Mouse (Mus musculus) small intestine, adult 2 months (tissue): ENCODE data around the gene Dnase2a. TPM values are rescaled to one million over a fixed set of nuclear protein-coding genes. Genes with fewer than 3 reads are reported as not detected.

Experiments used
- H3K27ac ChIP-seq: fragments of 200-500 bp; 2 replicates; pipeline ENCODE4 v1.5.1; 2012; ENCODE audit warnings: low read depth, low read length, control low read depth, inconsistent platforms; ENCODE audit not compliant: insufficient read depth
- H3K27me3 ChIP-seq: fragments of 200-500 bp; 2 replicates; pipeline ENCODE4 v1.6.1; 2012; ENCODE audit warnings: mild to moderate bottlenecking, moderate library complexity, low read length, inconsistent platforms; ENCODE audit not compliant: control insufficient read depth, insufficient read depth
- H3K36me3 ChIP-seq: fragments of 200-500 bp; 2 replicates; pipeline ENCODE4 v1.6.1; 2012; ENCODE audit warnings: mild to moderate bottlenecking, low read length, control low read depth, inconsistent platforms; ENCODE audit not compliant: control insufficient read depth, insufficient read depth
- H3K4me1 ChIP-seq: fragments of 200-500 bp; 2 replicates; pipeline ENCODE4 v1.6.1; 2012; ENCODE audit warnings: low read length, inconsistent platforms, mixed read lengths; ENCODE audit not compliant: control insufficient read depth, insufficient read depth, insufficient read length
- H3K4me3 ChIP-seq: fragments of 200-500 bp; 2 replicates; pipeline ENCODE4 v1.5.1; 2012; ENCODE audit warnings: low read depth, mild to moderate bottlenecking, control low read depth, inconsistent platforms, low read length, moderate library complexity
- CTCF ChIP-seq: fragments of 200-500 bp; IDR thresholded peaks from 2 replicates; pipeline ENCODE4 v1.5.1; 2012; ENCODE audit warnings: low read depth, mild to moderate bottlenecking, control low read depth, inconsistent platforms, low read length, moderate library complexity, mixed read lengths; ENCODE audit not compliant: insufficient replicate concordance, insufficient read length; ENCODE audit errors: extremely low read depth
- POLR2A ChIP-seq: fragments of 200-500 bp; IDR thresholded peaks from 2 replicates; pipeline ENCODE4 v1.6.1; 2012; ENCODE audit warnings: low read depth, mild to moderate bottlenecking, control low read depth, inconsistent platforms, low read length, moderate library complexity
- WGBS: fragments of 180-500 bp; shearing (Covaris S2); methylation state at CpG from one replicate; pipeline ENCODE4 v1.1.7; 2018; 5-methylcytosine and 5-hydroxymethylcytosine counted together
- polyA plus RNA-seq: library from polyadenylated mRNA; depleted of rRNA; stranded (reverse); fragments of >200 nt; gene quantifications from 2 replicates; pipeline ENCODE4 v1.2.3, GENCODE M21; 2012; rRNA removed

Dnase2a gene
- polyA plus RNA-seq, 1 experiment, result 5.9 TPM

DNA sequence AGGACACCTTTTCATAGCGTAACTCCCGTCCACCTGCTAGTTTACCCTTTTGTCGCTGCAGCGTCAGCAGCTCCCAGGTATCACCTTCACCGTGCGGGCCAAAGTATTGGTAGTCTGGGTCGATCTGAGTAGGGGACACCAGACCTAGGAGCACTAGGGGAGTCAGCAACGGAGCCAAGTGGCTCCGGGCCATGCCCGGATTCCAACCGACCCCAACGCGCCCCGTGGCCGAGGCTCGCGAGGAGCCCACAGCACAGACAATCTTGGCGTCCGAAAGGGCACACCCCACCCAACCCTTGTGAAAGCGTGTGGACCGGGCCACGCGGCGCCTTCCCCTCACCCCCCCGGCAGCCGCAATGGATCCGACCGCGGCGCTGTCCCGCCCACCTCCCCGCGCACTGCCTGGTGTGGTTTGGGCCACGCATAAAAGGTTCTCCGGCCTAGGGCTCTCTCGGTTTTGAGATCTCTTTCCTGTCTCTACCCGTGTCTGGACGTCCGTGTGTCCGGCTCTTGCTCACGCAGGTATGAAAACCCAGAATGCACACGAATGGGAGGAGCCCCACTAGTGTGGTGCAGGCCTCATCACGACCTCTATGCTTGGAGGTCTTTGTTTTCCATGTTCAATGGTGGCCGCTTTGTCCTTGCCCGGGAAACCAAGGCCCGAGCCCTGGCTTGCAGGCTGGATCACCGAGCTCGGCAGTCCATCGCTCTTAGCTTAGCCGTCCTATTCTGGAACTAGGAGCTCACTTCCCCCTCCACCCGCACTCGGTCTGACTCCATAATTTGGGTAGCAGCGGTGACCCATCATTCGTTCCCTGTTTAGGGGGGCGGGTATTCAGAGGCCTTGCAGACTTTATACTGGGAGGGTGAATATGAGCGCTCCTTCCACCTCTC lies 61.1 kb downstream of the Dnase2a start, which contains the start of the genes Gm49661, Prdx2 and Rnaseh2a:
TSS of gene Gm49661 (minus strand) at position 193 of the 894 bp plus-strand sequence.
TSS of gene Prdx2 (plus strand) at position 347 of the 894 bp plus-strand sequence.
TSS of gene Rnaseh2a (minus strand) at position 527 of the 894 bp plus-strand sequence.
- H3K4me1 ChIP-seq, result peaks cover 17% of the 10 kb centered on the region
- H3K27ac ChIP-seq, result peak within 1 kb of the TSS; percentile 77
- WGBS, result under 1% methylated on average over 56 of the region's 56 CpGs
- peak within 1 kb of the TSS; percentile 70 for H3K4me3 ChIP-seq
- no peaks in the 10 kb centered on the region for H3K27me3 ChIP-seq
- TF ChIP-seq POLR2A (peak; percentile 93), CTCF (no peak)
- peaks cover 11% of the 10 kb centered on the region for H3K36me3 ChIP-seq

DNA sequence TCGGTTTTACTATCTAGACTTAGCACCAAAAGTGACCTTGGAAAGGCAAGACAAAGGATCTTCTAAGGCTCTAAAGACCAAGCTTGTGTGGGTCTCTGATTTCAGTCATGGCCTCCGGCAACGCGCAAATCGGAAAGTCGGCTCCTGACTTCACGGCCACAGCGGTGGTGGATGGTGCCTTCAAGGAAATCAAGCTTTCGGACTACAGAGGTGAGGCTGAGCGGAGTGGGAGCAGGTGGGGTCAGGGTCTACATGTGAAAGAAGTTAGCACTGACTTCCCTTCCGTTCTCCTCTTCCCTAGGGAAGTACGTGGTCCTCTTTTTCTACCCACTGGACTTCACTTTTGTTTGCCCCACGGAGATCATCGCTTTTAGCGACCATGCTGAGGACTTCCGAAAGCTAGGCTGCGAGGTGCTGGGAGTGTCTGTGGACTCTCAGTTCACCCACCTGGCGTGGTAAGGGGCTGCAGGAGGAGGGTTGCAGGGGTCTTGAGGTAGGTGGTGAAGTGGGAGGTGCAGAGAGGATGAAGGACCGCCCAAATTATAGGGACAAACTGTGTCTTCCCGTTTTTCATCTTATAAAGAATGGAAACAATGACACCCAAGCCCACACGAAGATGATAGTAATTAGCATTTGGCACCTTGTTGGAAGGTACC lies 61.9 kb downstream of the Dnase2a start:
- TF ChIP-seq CTCF, result no peak
- no peak for TF ChIP-seq POLR2A
- H3K4me1 ChIP-seq, result peaks cover 18% of the 10 kb centered on the region
- H3K27me3 ChIP-seq, result no peaks in the 10 kb centered on the region
- peak overlapping the region; percentile 77 for H3K27ac ChIP-seq
- peak overlapping the region; percentile 70 for H3K4me3 ChIP-seq
- 5% methylated on average over 21 of the region's 21 CpGs for WGBS
- peaks cover 11% of the 10 kb centered on the region for H3K36me3 ChIP-seq

DNA sequence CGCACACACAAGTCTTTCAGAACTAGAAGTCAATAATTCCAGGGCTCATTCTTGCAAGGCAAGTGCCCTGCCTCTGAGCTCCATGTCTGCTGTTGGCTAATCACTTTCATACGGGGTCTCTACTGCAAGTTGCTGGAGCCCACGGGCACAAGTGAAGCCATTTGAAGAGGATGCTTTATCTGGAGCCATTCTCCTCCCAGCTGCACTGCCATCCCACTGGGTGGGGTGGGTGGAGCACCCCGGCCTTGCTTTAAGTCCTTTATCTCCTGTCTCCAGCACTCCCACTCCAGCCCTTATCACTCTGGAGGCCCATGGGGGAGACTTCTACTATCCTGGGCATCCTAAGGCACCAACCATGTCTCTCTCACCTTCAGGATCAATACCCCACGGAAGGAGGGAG lies 62.6 kb downstream of the Dnase2a start:
- no peaks in the 10 kb centered on the region for H3K27me3 ChIP-seq
- peaks cover 16% of the 10 kb centered on the region for H3K4me1 ChIP-seq
- peaks cover 11% of the 10 kb centered on the region for H3K36me3 ChIP-seq
- no peak for TF ChIP-seq POLR2A
- TF ChIP-seq CTCF, result no peak
- WGBS, result 56% methylated on average over 5 of the region's 5 CpGs
- H3K4me3 ChIP-seq, result no peak overlapping the region
- H3K27ac ChIP-seq, result no peak overlapping the region

Other genes starting within 250 kb of the Dnase2a start
- 37.0 and 72.7 TPM in 2 replicates for gene Ier2, start 245.7 kb upstream of the Dnase2a start, polyA plus RNA-seq
- 38.3 and 55.2 TPM in 2 replicates for gene Trmt1, start 222.3 kb upstream of the Dnase2a start, polyA plus RNA-seq
- gene Nacc1, start 220.7 kb upstream of the Dnase2a start, polyA plus RNA-seq, result 57.2 and 104 TPM in 2 replicates
- 4.2 and 8.2 TPM in 2 replicates for gene Lyl1, start 207.1 kb upstream of the Dnase2a start, polyA plus RNA-seq
- 0.30 TPM in 2 replicates for gene G430095P16Rik, start 185.6 kb upstream of the Dnase2a start, polyA plus RNA-seq
- gene Nfix, start 108.2 kb upstream of the Dnase2a start, polyA plus RNA-seq, result 22.3 and 26.1 TPM in 2 replicates
- gene Dand5, start 85.7 kb upstream of the Dnase2a start, polyA plus RNA-seq, result 0.98 and 2.1 TPM in 2 replicates
- 50.5 and 64.1 TPM in 2 replicates for gene Gadd45gip1, start 77.0 kb upstream of the Dnase2a start, polyA plus RNA-seq
- 26.4 and 47.5 TPM in 2 replicates for gene Rad23a, start 67.9 kb upstream of the Dnase2a start, polyA plus RNA-seq
- 82.6 and 120 TPM in 2 replicates for gene Calr, start 61.6 kb upstream of the Dnase2a start, polyA plus RNA-seq
- 20.2 and 29.1 TPM in 2 replicates for gene Farsa, start 51.6 kb upstream of the Dnase2a start, polyA plus RNA-seq
- 0.60 and 2.1 TPM in 2 replicates for gene Syce2, start 36.4 kb upstream of the Dnase2a start, polyA plus RNA-seq
- 32.5 and 53.2 TPM in 2 replicates for gene Gcdh, start 14.6 kb upstream of the Dnase2a start, polyA plus RNA-seq
- 0.30 and 0.38 TPM in 2 replicates for gene Klf1, start 6.6 kb upstream of the Dnase2a start, polyA plus RNA-seq
- 0.50 and 0.71 TPM in 2 replicates for gene Mast1, start 28.8 kb downstream of the Dnase2a start, polyA plus RNA-seq
- 0.15 TPM in 1 of 2 replicates, not detected in the other for gene Rtbdn, start 38.4 kb downstream of the Dnase2a start, polyA plus RNA-seq
- gene Gm49661, start 60.9 kb downstream of the Dnase2a start, polyA plus RNA-seq, result 3.2 TPM in 1 of 2 replicates, not detected in the other
- 70.6 and 141 TPM in 2 replicates for gene Prdx2, start 61.0 kb downstream of the Dnase2a start, polyA plus RNA-seq
- 14.5 and 29.1 TPM in 2 replicates for gene Rnaseh2a, start 61.2 kb downstream of the Dnase2a start, polyA plus RNA-seq
- 122 and 329 TPM in 2 replicates for gene Junb, start 70.2 kb downstream of the Dnase2a start, polyA plus RNA-seq
- gene Hook2, start 82.0 kb downstream of the Dnase2a start, polyA plus RNA-seq, result 26.3 and 56.9 TPM in 2 replicates
- gene Best2, start 106.0 kb downstream of the Dnase2a start, polyA plus RNA-seq, result 0.33 TPM in 1 of 2 replicates, not detected in the other
- gene Asna1, start 116.7 kb downstream of the Dnase2a start, polyA plus RNA-seq, result 71.8 and 128 TPM in 2 replicates
- gene Trir, start 118.3 kb downstream of the Dnase2a start, polyA plus RNA-seq, result 82.6 and 135 TPM in 2 replicates
- gene Tnpo2, start 128.4 kb downstream of the Dnase2a start, polyA plus RNA-seq, result 19.8 and 32.0 TPM in 2 replicates
- 36.4 and 52.5 TPM in 2 replicates for gene Fbxw9, start 151.5 kb downstream of the Dnase2a start, polyA plus RNA-seq
- 1.4 TPM in 1 of 2 replicates, not detected in the other for gene Gm5741, start 159.4 kb downstream of the Dnase2a start, polyA plus RNA-seq
- 34.8 and 47.2 TPM in 2 replicates for gene Dhps, start 163.2 kb downstream of the Dnase2a start, polyA plus RNA-seq
- 66.0 and 79.1 TPM in 2 replicates for gene Wdr83os, start 172.2 kb downstream of the Dnase2a start, polyA plus RNA-seq
- 13.4 and 26.8 TPM in 2 replicates for gene Wdr83, start 172.7 kb downstream of the Dnase2a start, polyA plus RNA-seq
- gene Man2b1, start 174.7 kb downstream of the Dnase2a start, polyA plus RNA-seq, result 28.8 and 38.1 TPM in 2 replicates
- gene Zfp791, start 214.5 kb downstream of the Dnase2a start, polyA plus RNA-seq, result 0.11 and 0.96 TPM in 2 replicates
- gene Cks1brt, start 243.4 kb downstream of the Dnase2a start, polyA plus RNA-seq, result not detected in 2 replicates